In the genomic region with DNA sequence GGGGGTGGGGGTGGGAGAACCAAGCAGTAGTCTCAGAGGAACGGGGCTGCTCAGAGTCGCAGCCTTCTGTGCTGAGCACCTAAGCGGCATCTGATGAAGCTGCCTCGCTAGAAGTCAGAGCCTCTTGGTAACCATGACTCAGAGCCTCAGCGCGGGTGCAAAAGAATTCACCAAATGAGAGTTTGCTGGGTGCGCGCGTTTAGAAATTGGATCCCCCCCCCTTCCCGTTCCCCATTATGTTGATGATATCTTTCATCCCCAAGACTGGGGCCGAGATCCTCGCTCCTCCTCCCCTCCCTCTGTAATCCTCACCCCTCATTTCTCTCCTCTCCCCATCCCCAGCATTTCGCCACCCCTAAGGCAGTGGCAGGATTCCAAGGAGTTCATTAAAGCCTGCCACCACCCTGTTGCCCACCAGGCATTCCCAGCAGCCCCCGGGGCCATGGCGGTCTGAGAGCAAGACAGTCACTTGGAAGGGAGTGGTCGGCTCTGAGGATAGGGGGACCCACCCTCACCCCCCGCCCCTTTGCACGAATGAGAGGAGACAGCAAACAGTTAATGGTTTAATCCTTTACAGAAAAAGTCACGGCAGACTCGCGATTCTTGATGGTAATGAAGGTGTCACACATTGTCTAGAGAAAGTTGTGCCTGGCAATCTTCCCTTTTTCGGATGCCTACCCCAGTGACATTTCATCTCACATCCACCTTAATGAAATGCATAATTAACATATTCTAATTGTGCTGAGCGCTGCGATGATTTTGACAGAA, we compare ENCODE assay signal across 9 mouse cellular contexts.
DNase-seq lines count a peak whose midpoint lies in the region; ATAC-seq and TF ChIP-seq lines count a peak whose summit lies in the region.
"Had no signal": no experiment of that assay in that cellular context is flagged by ENCODE, and none has a peak within 500 bp of the region (broad histone marks: within the 10 kb centered on the region; RNA-seq: fewer than 3 reads in every experiment).

No protein-coding gene starts in this region.

- TF ChIP-seq POLR2A in heart, adult 2 months (IDR thresholded peaks at IDR 0.05; ENCODE audit: insufficient read depth, low read depth, low read length) = no peak

- H3K4me3 ChIP-seq in heart, embryonic 12.5 days = peak overlapping the region; percentile 38
- no peak overlapping the region for H3K4me3 ChIP-seq in heart, adult 2 months
- H3K4me3 ChIP-seq in intestine, embryonic 14.5 days (ENCODE audit: low read depth, low read length) = peak overlapping the region; percentile 13
- H3K4me3 ChIP-seq: myocyte had no signal

- ATAC-seq in heart, embryonic 12.5 days (ENCODE audit: insufficient number of reproducible peaks, low FRiP score) = no peak
- no peak for ATAC-seq in intestine, embryonic 14.5 days (replicated peaks; ENCODE audit: low FRiP score, low TSS enrichment, low read depth)

- no peak for TF ChIP-seq EP300 in heart, adult 2 months (IDR thresholded peaks at IDR 0.05; ENCODE audit: insufficient read depth, low read depth, low read length)

- no peak overlapping the region for H3K27ac ChIP-seq in heart, embryonic 12.5 days (ENCODE audit: poor library complexity, severe bottlenecking)
- H3K27ac ChIP-seq in heart, adult 2 months = no peak overlapping the region
- H3K27ac ChIP-seq in intestine, embryonic 14.5 days (ENCODE audit: low read depth) = no peak overlapping the region

- DNase-seq in heart, adult 2 months = no peak
- DNase-seq in embryo, embryonic 10.5 days (ENCODE audit: low spot score) = peak; percentile 46
- DNase-seq in intestine, embryonic 14.5 days (ENCODE audit: low spot score) = no peak
- DNase-seq in neural tube, embryonic 10.5 days (ENCODE audit: extremely low spot score, low spot score) = peak; percentile 19
- no peak for DNase-seq in spleen, adult 12 weeks (ENCODE audit: low spot score)
- DNase-seq in thymus, postnatal 14 days = no peak
- DNase-seq in gastrocnemius, postnatal 10 days = no peak

- intact Hi-C loops in heart, adult 2 months (cut with DNase I) = no loop called here

- no peaks in the 10 kb centered on the region for H3K79me2 ChIP-seq in heart, adult 2 months (replicated peaks; ENCODE audit: control insufficient read depth, insufficient read depth, low read length)

- H3K4me1 ChIP-seq in heart, embryonic 12.5 days (replicated peaks) = 0 out of 2 replicates have a peak, but pooled peaks cover 5% of the 10 kb centered on the region
- peaks cover 3% of the 10 kb centered on the region; the same call in 1 of the 2 replicates for H3K4me1 ChIP-seq in heart, adult 2 months (ENCODE audit: control insufficient read depth, insufficient read depth, low read length)
- H3K4me1 ChIP-seq in intestine, embryonic 14.5 days (replicated peaks; ENCODE audit: control insufficient read depth, insufficient read depth, low read length) = peaks cover 10% of the 10 kb centered on the region; the same call in 1 of the 2 replicates

- H3K27me3 ChIP-seq in heart, embryonic 12.5 days (replicated peaks) = peaks cover 4% of the 10 kb centered on the region; the same call in 1 of the 2 replicates
- H3K27me3 ChIP-seq in heart, adult 2 months (ENCODE audit: control insufficient read depth, insufficient read depth, low read length) = no peaks in the 10 kb centered on the region
- no peaks in the 10 kb centered on the region for H3K27me3 ChIP-seq in intestine, embryonic 14.5 days (replicated peaks; ENCODE audit: control insufficient read depth, insufficient read depth, low read length)

- no peaks in the 10 kb centered on the region; the same call in 1 of the 2 replicates for H3K9me3 ChIP-seq in heart, embryonic 12.5 days (replicated peaks)
- H3K9me3 ChIP-seq in intestine, embryonic 14.5 days (ENCODE audit: control insufficient read depth, low read length) = no peaks in the 10 kb centered on the region

- H3K9ac ChIP-seq in heart, embryonic 12.5 days = 0 out of 2 replicates have a peak overlapping the region, but pooled peaks have one; percentile 16
- H3K9ac ChIP-seq in heart, adult 2 months (ENCODE audit: low read depth, low read length) = no peak overlapping the region
- H3K9ac ChIP-seq in intestine, embryonic 14.5 days (ENCODE audit: low read length) = no peak overlapping the region; the same call in 1 of the 2 replicates

- peak overlapping the region; percentile 74 for H3K4me2 ChIP-seq in heart, embryonic 12.5 days
- peak overlapping the region; percentile 48 for H3K4me2 ChIP-seq in intestine, embryonic 14.5 days (ENCODE audit: low read length)

- WGBS in heart, embryonic 12.5 days = 33% methylated on average over 24 of the region's 24 CpGs
- WGBS in heart, adult 2 months = 45% methylated on average over 24 of the region's 24 CpGs
- WGBS in intestine, embryonic 14.5 days = 28% methylated on average over 24 of the region's 24 CpGs

- H3K36me3 ChIP-seq in heart, embryonic 12.5 days = no peaks in the 10 kb centered on the region
- H3K36me3 ChIP-seq in heart, adult 2 months (ENCODE audit: control insufficient read depth, insufficient read depth, low read length) = no peaks in the 10 kb centered on the region
- no peaks in the 10 kb centered on the region for H3K36me3 ChIP-seq in intestine, embryonic 14.5 days (ENCODE audit: control insufficient read depth, insufficient read depth, low read length)

- TF ChIP-seq CTCF in heart, adult 2 months (IDR thresholded peaks at IDR 0.05) = no peak

Comparison
In these comparisons a context has a peak if more than half of its experiments do, and no peak if none do; other contexts are left out.
1. DNase-seq: peak in embryo, embryonic 10.5 days (single experiment) and neural tube, embryonic 10.5 days (single experiment); none in heart, adult 2 months (0 of 2), intestine, embryonic 14.5 days (single experiment), spleen, adult 12 weeks (single experiment), thymus, postnatal 14 days (single experiment) and gastrocnemius, postnatal 10 days (single experiment).